Mouse (Mus musculus) bone marrow, adult 2 months (tissue): ENCODE data around the gene Gmip. TPM values are rescaled to one million over a fixed set of nuclear protein-coding genes. Genes with fewer than 3 reads are reported as not detected.
A peak's percentile ranks its signal among the peaks of the same experiment; 100 is the strongest.

Experiments used
- H3K27ac ChIP-seq: fragments of 200-500 bp; 2 replicates; pipeline ENCODE4 v1.5.1; 2012; ENCODE audit warnings: low read depth, mild to moderate bottlenecking, control low read depth, inconsistent platforms, low read length; ENCODE audit not compliant: control insufficient read depth, poor library complexity, insufficient read depth
- H3K4me1 ChIP-seq: fragments of 200-500 bp; 2 replicates; pipeline ENCODE4 v1.6.1; 2011; ENCODE audit warnings: low read length; ENCODE audit not compliant: control insufficient read depth, insufficient read depth
- H3K4me3 ChIP-seq: fragments of 200-500 bp; replicated peaks from 2 replicates; pipeline ENCODE3; 2011; ENCODE audit warnings: mild to moderate bottlenecking, low read depth, low read length, control low read depth; ENCODE audit not compliant: control insufficient read depth
- CTCF ChIP-seq: fragments of 200-500 bp; IDR thresholded peaks from 2 replicates; pipeline ENCODE4 v1.5.1; 2011; ENCODE audit warnings: low read length, control low read depth; ENCODE audit not compliant: control insufficient read depth, insufficient read depth
- POLR2A ChIP-seq: fragments of 200-500 bp; IDR thresholded peaks from 2 replicates; pipeline ENCODE4 v1.6.1; 2011; ENCODE audit warnings: low read depth, mild to moderate bottlenecking, control low read depth, low read length, borderline replicate concordance; ENCODE audit not compliant: control insufficient read depth
- WGBS: fragments of 180-500 bp; shearing (Covaris S2); methylation state at CpG from one replicate; pipeline ENCODE4 v1.1.7; 2018; 5-methylcytosine and 5-hydroxymethylcytosine counted together
- polyA plus RNA-seq: library from polyadenylated mRNA; stranded (reverse); fragments of >200 nt; gene quantifications from 2 replicates; pipeline ENCODE4 v1.2.4, GENCODE M21; 2011; ENCODE audit warnings: low replicate concordance; ENCODE audit not compliant: missing spikeins, insufficient read depth, insufficient read length

Gene Gmip
- polyA plus RNA-seq, 1 experiment: 112 TPM

- TF ChIP-seq POLR2A (no peak), CTCF (no peak)
- Histone ChIP-seq H3K27ac (no peak overlapping the region), H3K4me3 (no peak overlapping the region), H3K4me1 (no peaks in the 10 kb centered on the region)
- WGBS: 93% methylated on average over 10 of the region's 10 CpGs
Observed at GRCm38 (mm10) chr8:69797661-69798060, 10.8 kb upstream of the Gmip start.

GRCm38 (mm10) chr8:69799261-69799660, 9.2 kb upstream of the Gmip start:
- no peak overlapping the region for H3K4me3 ChIP-seq
- H3K27ac ChIP-seq: no peak overlapping the region
- no peak for TF ChIP-seq POLR2A
- no peak; the same call in 1 of the 2 replicates for TF ChIP-seq CTCF
- no peaks in the 10 kb centered on the region for H3K4me1 ChIP-seq
- 92% methylated on average over 8 of the region's 8 CpGs for WGBS

- H3K4me3 ChIP-seq: no peak overlapping the region
- WGBS: 93% methylated on average over 5 of the region's 5 CpGs
- no peak overlapping the region for H3K27ac ChIP-seq
- H3K4me1 ChIP-seq: no peaks in the 10 kb centered on the region
- no peak for TF ChIP-seq CTCF
- no peak for TF ChIP-seq POLR2A
Observed at GRCm38 (mm10) chr8:69799946-69800345, 8.5 kb upstream of the Gmip start.

GRCm38 (mm10) chr8:69801796-69802195, 6.7 kb upstream of the Gmip start:
- Histone ChIP-seq H3K4me3 (no peak overlapping the region), H3K4me1 (peaks cover 6% of the 10 kb centered on the region), H3K27ac (no peak overlapping the region)
- TF ChIP-seq POLR2A (no peak), CTCF (no peak)
- WGBS: 86% methylated on average over 4 of the region's 4 CpGs

GRCm38 (mm10) chr8:69802216-69802615, 6.3 kb upstream of the Gmip start:
- no peak for TF ChIP-seq CTCF
- no peak for TF ChIP-seq POLR2A
- Histone ChIP-seq H3K27ac (no peak overlapping the region), H3K4me1 (peaks cover 9% of the 10 kb centered on the region), H3K4me3 (no peak overlapping the region)

GRCm38 (mm10) chr8:69803366-69803765, 5.1 kb upstream of the Gmip start:
- 94% methylated on average over 7 of the region's 7 CpGs for WGBS
- H3K27ac ChIP-seq: no peak overlapping the region
- peaks cover 9% of the 10 kb centered on the region for H3K4me1 ChIP-seq
- H3K4me3 ChIP-seq: no peak overlapping the region
- TF ChIP-seq POLR2A: no peak
- TF ChIP-seq CTCF: no peak

GRCm38 (mm10) chr8:69804537-69804936, 3.9 kb upstream of the Gmip start:
- H3K4me1 ChIP-seq: peaks cover 10% of the 10 kb centered on the region
- TF ChIP-seq CTCF (no peak), POLR2A (no peak)
- no peak overlapping the region for H3K4me3 ChIP-seq
- WGBS: 88% methylated on average over 6 of the region's 6 CpGs
- no peak overlapping the region for H3K27ac ChIP-seq

- no peak overlapping the region for H3K4me3 ChIP-seq
- TF ChIP-seq CTCF (no peak), POLR2A (no peak)
- 0 out of 2 replicates have a peak overlapping the region, but pooled peaks have one; percentile 39 for H3K27ac ChIP-seq
- H3K4me1 ChIP-seq: peaks cover 11% of the 10 kb centered on the region
- WGBS: 91% methylated on average over 10 of the region's 10 CpGs
Observed at GRCm38 (mm10) chr8:69805086-69805485, 3.4 kb upstream of the Gmip start.

- H3K27ac ChIP-seq: peak overlapping the region; percentile 39
- H3K4me1 ChIP-seq: peaks cover 11% of the 10 kb centered on the region
- 88% methylated on average over 9 of the region's 9 CpGs for WGBS
- no peak overlapping the region for H3K4me3 ChIP-seq
- no peak for TF ChIP-seq POLR2A
- TF ChIP-seq CTCF: no peak
Observed at GRCm38 (mm10) chr8:69805491-69805890, 3.0 kb upstream of the Gmip start.
